Mouse (Mus musculus): ENCODE data around the gene Prap1. TPM values are rescaled to one million over a fixed set of nuclear protein-coding genes. Genes with fewer than 3 reads are reported as not detected.
A peak's percentile ranks its signal among the peaks of the same experiment; 100 is the strongest.

Prap1 gene
- polyA plus RNA-seq, 1 experiment from 2014 or later: not detected

DNA sequence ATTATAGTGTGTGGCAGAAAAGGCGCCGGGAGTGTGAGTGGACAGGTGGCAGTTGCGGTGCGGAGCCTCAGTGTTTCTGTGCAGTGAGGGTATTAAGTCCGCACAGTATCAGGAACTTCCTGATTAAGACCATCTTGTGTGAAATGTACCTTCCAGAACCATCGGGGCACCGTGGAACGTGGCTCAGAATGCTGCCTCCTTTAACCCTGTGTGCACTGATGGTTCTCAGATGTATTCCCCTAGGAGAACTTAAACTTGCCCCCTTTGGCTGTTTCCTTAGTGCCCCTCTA, 44.8 kb downstream of the Prap1 start:
- peak overlapping the region; percentile 55 for H3K4me3 ChIP-seq (replicated peaks; ENCODE audit: low read length)
- no peaks in the 10 kb centered on the region for H3K36me3 ChIP-seq (replicated peaks; ENCODE audit: control insufficient read depth, insufficient read depth)
- DNase-seq (ENCODE audit: low spot score) (no peak), ATAC-seq (ENCODE audit: low FRiP score) (no peak; the same call in 1 of the 2 replicates)
- H3K4me1 ChIP-seq (replicated peaks; ENCODE audit: control insufficient read depth, insufficient read depth, low read length): peaks cover 4% of the 10 kb centered on the region
- H3K9ac ChIP-seq: peak overlapping the region; percentile 74
- peak overlapping the region; percentile 81 for H3K4me2 ChIP-seq (replicated peaks)
- peak overlapping the region; percentile 76 for H3K27ac ChIP-seq
- no peaks in the 10 kb centered on the region for H3K27me3 ChIP-seq (ENCODE audit: control insufficient read depth, insufficient read depth, low read length)
- 1% methylated on average over 8 of the region's 8 CpGs for WGBS
- H3K9me3 ChIP-seq (ENCODE audit: control insufficient read depth, low read length): no peaks in the 10 kb centered on the region

DNA sequence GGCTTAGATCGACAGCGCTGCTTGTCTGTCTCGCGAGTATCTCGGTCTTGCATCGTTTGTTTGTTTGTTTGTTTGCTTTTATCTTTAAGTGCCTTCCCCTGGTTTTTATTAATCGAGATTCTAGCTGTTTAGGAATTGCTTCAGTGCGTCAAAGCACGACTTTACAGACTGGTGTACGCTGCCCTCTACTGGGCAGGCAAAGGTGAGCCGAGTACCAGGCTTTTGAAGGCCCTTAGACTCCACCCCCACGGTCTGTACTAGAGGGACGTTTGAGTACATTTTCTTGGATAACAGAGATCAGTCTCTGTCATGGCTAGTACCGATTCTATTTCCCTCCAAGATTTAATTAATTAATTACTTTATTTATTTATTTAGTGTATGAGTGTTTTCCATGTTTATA, 48.2 kb downstream of the Prap1 start:
- Histone ChIP-seq H3K9ac (no peak overlapping the region), H3K27ac (no peak overlapping the region)
- ATAC-seq (ENCODE audit: low FRiP score): no peak

DNA sequence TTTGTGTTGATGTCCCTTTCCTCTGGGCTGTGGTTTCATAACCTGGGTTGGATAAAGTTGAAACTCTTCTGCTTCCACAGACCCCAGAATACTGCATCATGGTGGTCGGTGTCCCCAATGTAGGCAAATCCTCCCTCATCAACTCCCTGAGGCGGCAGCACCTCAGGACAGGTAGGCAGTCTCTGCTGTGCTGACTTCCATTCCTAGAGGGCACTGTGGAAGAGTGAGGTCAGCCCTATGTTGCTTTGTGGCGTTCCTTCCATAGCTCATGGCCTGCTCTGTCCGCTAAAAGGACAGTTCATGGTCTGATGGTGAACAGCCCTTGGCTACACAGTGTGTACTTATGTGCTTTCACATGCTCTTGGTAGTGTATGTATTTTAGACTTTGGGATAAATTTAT, 51.4 kb downstream of the Prap1 start:
- Histone ChIP-seq H3K27me3 (ENCODE audit: control insufficient read depth, insufficient read depth, low read length) (no peaks in the 10 kb centered on the region), H3K9ac (no peak overlapping the region), H3K4me2 (replicated peaks) (no peak overlapping the region), H3K4me3 (replicated peaks; ENCODE audit: low read length) (no peak overlapping the region), H3K4me1 (replicated peaks; ENCODE audit: control insufficient read depth, insufficient read depth, low read length) (no peaks in the 10 kb centered on the region), H3K9me3 (ENCODE audit: control insufficient read depth, low read length) (no peaks in the 10 kb centered on the region), H3K27ac (no peak overlapping the region), H3K36me3 (replicated peaks; ENCODE audit: control insufficient read depth, insufficient read depth) (no peaks in the 10 kb centered on the region)
- ATAC-seq (ENCODE audit: low FRiP score) (no peak), DNase-seq (ENCODE audit: low spot score) (no peak)
- 78% methylated on average over 4 of the region's 4 CpGs for WGBS

More for the DNA sequence above, 48.2 kb downstream of the Prap1 start:
- Histone ChIP-seq H3K36me3 (replicated peaks; ENCODE audit: control insufficient read depth, insufficient read depth) (no peaks in the 10 kb centered on the region), H3K4me1 (replicated peaks; ENCODE audit: control insufficient read depth, insufficient read depth, low read length) (peaks cover 4% of the 10 kb centered on the region), H3K27me3 (ENCODE audit: control insufficient read depth, insufficient read depth, low read length) (no peaks in the 10 kb centered on the region), H3K4me3 (replicated peaks; ENCODE audit: low read length) (no peak overlapping the region), H3K9me3 (ENCODE audit: control insufficient read depth, low read length) (no peaks in the 10 kb centered on the region), H3K4me2 (replicated peaks) (no peak overlapping the region)
- DNase-seq (ENCODE audit: low spot score): peak; percentile 64
- 7% methylated on average over 14 of the region's 14 CpGs for WGBS

Other genes with a start within 250 kb of the Prap1 start
- gene Kndc1, start 198.7 kb upstream of the Prap1 start, polyA plus RNA-seq (2014; fragmentation: Nextera tagmentation; extraction: Ambion mirVana): 25.6 and 29.1 TPM in 2 replicates
- gene Utf1, start 149.6 kb upstream of the Prap1 start, polyA plus RNA-seq (2014; fragmentation: Nextera tagmentation; extraction: Ambion mirVana): not detected in 2 replicates
- 0.72 and 1.0 TPM in 2 replicates for gene 6430531B16Rik, start 114.6 kb upstream of the Prap1 start, polyA plus RNA-seq (2014; fragmentation: Nextera tagmentation; extraction: Ambion mirVana)
- 2.7 and 2.9 TPM in 2 replicates for gene Adam8, start 100.8 kb upstream of the Prap1 start, polyA plus RNA-seq (2014; fragmentation: Nextera tagmentation; extraction: Ambion mirVana)
- gene Zfp511, start 57.0 kb upstream of the Prap1 start, polyA plus RNA-seq (2014; fragmentation: Nextera tagmentation; extraction: Ambion mirVana): 52.3 and 53.2 TPM in 2 replicates
- 57.8 and 58.7 TPM in 2 replicates for gene Tubgcp2, start 56.7 kb upstream of the Prap1 start, polyA plus RNA-seq (2014; fragmentation: Nextera tagmentation; extraction: Ambion mirVana)
- gene Msx3, start 44.3 kb upstream of the Prap1 start, polyA plus RNA-seq (2014; fragmentation: Nextera tagmentation; extraction: Ambion mirVana): 8.1 and 9.0 TPM in 2 replicates
- 257 and 303 TPM in 2 replicates for gene Caly, start 10.8 kb upstream of the Prap1 start, polyA plus RNA-seq (2014; fragmentation: Nextera tagmentation; extraction: Ambion mirVana)
- gene Fuom, start 9.0 kb downstream of the Prap1 start, polyA plus RNA-seq (2014; fragmentation: Nextera tagmentation; extraction: Ambion mirVana): 40.0 and 42.0 TPM in 2 replicates
- gene Paox, start 22.4 kb downstream of the Prap1 start, polyA plus RNA-seq (2014; fragmentation: Nextera tagmentation; extraction: Ambion mirVana): 9.2 and 10.7 TPM in 2 replicates
- 123 and 127 TPM in 2 replicates for gene Echs1, start 23.1 kb downstream of the Prap1 start, polyA plus RNA-seq (2014; fragmentation: Nextera tagmentation; extraction: Ambion mirVana)
- gene Mtg1, start 44.2 kb downstream of the Prap1 start, polyA plus RNA-seq (2014; fragmentation: Nextera tagmentation; extraction: Ambion mirVana): 26.0 and 30.6 TPM in 2 replicates
- 18.7 and 21.6 TPM in 2 replicates for gene Sprn, start 61.5 kb downstream of the Prap1 start, polyA plus RNA-seq (2014; fragmentation: Nextera tagmentation; extraction: Ambion mirVana)
- gene Olfr522, start 71.4 kb downstream of the Prap1 start, polyA plus RNA-seq (2014; fragmentation: Nextera tagmentation; extraction: Ambion mirVana): not detected in 2 replicates
- gene Olfr523, start 79.8 kb downstream of the Prap1 start, polyA plus RNA-seq (2014; fragmentation: Nextera tagmentation; extraction: Ambion mirVana): not detected in 2 replicates
- gene Olfr524, start 112.6 kb downstream of the Prap1 start, polyA plus RNA-seq (2014; fragmentation: Nextera tagmentation; extraction: Ambion mirVana): not detected in 2 replicates
- gene Cd163l1, start 124.9 kb downstream of the Prap1 start, polyA plus RNA-seq (2014; fragmentation: Nextera tagmentation; extraction: Ambion mirVana): not detected in 2 replicates
- gene 5830411N06Rik, start 153.9 kb downstream of the Prap1 start, polyA plus RNA-seq (2014; fragmentation: Nextera tagmentation; extraction: Ambion mirVana): not detected in 2 replicates
- gene Olfr525, start 227.5 kb downstream of the Prap1 start, polyA plus RNA-seq (2014; fragmentation: Nextera tagmentation; extraction: Ambion mirVana): not detected in 2 replicates
- not detected in 2 replicates for gene Olfr527, start 240.6 kb downstream of the Prap1 start, polyA plus RNA-seq (2014; fragmentation: Nextera tagmentation; extraction: Ambion mirVana)